Mouse (Mus musculus) olfactory bulb, adult 2 months (tissue): ENCODE measurements around the gene Cd5l. TPM values are rescaled to one million over a fixed set of nuclear protein-coding genes. Genes with fewer than 3 reads are reported as not detected.

Source experiments
- H3K27ac ChIP-seq: fragments of 200-500 bp; 2 replicates; pipeline ENCODE4 v1.5.1; 2012; ENCODE audit warnings: low read depth, low read length; ENCODE audit not compliant: insufficient read depth
- H3K4me1 ChIP-seq: fragments of 200-500 bp; 2 replicates; pipeline ENCODE4 v1.6.1; 2012; ENCODE audit warnings: low read length; ENCODE audit not compliant: control insufficient read depth, insufficient read depth
- H3K4me3 ChIP-seq: fragments of 200-500 bp; 2 replicates; pipeline ENCODE4 v1.5.1; 2012; ENCODE audit warnings: mild to moderate bottlenecking, low read depth, low read length, moderate library complexity; ENCODE audit not compliant: insufficient read depth
- CTCF ChIP-seq: fragments of 200-500 bp; IDR thresholded peaks from 2 replicates; pipeline ENCODE4 v1.5.1; 2012; ENCODE audit warnings: low read depth, mild to moderate bottlenecking, low read length, moderate library complexity; ENCODE audit not compliant: insufficient read depth
- POLR2A ChIP-seq: fragments of 200-500 bp; IDR thresholded peaks from 2 replicates; pipeline ENCODE4 v1.6.1; 2012; ENCODE audit warnings: mild to moderate bottlenecking, low read depth, low read length, moderate library complexity; ENCODE audit not compliant: insufficient read depth
- WGBS: fragments of 180-500 bp; shearing (Covaris S2); methylation state at CpG from one replicate; pipeline ENCODE4 v1.1.7; 2018; 5-methylcytosine and 5-hydroxymethylcytosine counted together
- polyA plus RNA-seq: library from polyadenylated mRNA; stranded (reverse); fragments of >200 nt; gene quantifications from 2 replicates; pipeline ENCODE4 v1.2.4, GENCODE M21; 2012; ENCODE audit warnings: low replicate concordance; ENCODE audit not compliant: missing spikeins, insufficient read depth, insufficient read length

Cd5l gene
- polyA plus RNA-seq, 1 experiment = not detected

GRCm38 (mm10) chr3:87390935-87391334 lies 33.3 kb downstream of the Cd5l start:
- H3K27ac ChIP-seq = no peak overlapping the region
- WGBS = 84% methylated on average over 1 of the region's 1 CpGs
- TF ChIP-seq POLR2A (no peak), CTCF (no peak)
- no peak overlapping the region for H3K4me3 ChIP-seq
- no peaks in the 10 kb centered on the region for H3K4me1 ChIP-seq

GRCm38 (mm10) chr3:87398809-87399208 lies 41.1 kb downstream of the Cd5l start:
- H3K4me3 ChIP-seq = no peak overlapping the region
- TF ChIP-seq POLR2A = no peak
- no peak for TF ChIP-seq CTCF
- no peak overlapping the region for H3K27ac ChIP-seq
- WGBS = 73% methylated on average over 4 of the region's 4 CpGs
- no peaks in the 10 kb centered on the region for H3K4me1 ChIP-seq

GRCm38 (mm10) chr3:87399906-87400305 lies 42.2 kb downstream of the Cd5l start:
- Histone ChIP-seq H3K4me3 (no peak overlapping the region), H3K4me1 (no peaks in the 10 kb centered on the region), H3K27ac (no peak overlapping the region)
- 90% methylated on average over 4 of the region's 4 CpGs for WGBS
- TF ChIP-seq CTCF (no peak), POLR2A (no peak)

GRCm38 (mm10) chr3:87401321-87401720 lies 43.6 kb downstream of the Cd5l start:
- Histone ChIP-seq H3K4me3 (no peak overlapping the region), H3K27ac (no peak overlapping the region), H3K4me1 (no peaks in the 10 kb centered on the region)
- 75% methylated on average over 5 of the region's 5 CpGs for WGBS
- TF ChIP-seq POLR2A (no peak), CTCF (no peak)

- TF ChIP-seq POLR2A (no peak), CTCF (no peak)
- Histone ChIP-seq H3K4me1 (no peaks in the 10 kb centered on the region), H3K27ac (no peak overlapping the region), H3K4me3 (no peak overlapping the region)
- 35% methylated on average over 4 of the region's 4 CpGs for WGBS
These were observed 50.5 kb downstream of the Cd5l start for GRCm38 (mm10) chr3:87408171-87408570.

GRCm38 (mm10) chr3:87409196-87409935 lies 51.7 kb downstream of the Cd5l start:
- no peaks in the 10 kb centered on the region for H3K4me1 ChIP-seq
- no peak for TF ChIP-seq POLR2A
- no peak for TF ChIP-seq CTCF
- no peak overlapping the region for H3K4me3 ChIP-seq
- no peak overlapping the region for H3K27ac ChIP-seq
- WGBS = 89% methylated on average over 4 of the region's 4 CpGs

GRCm38 (mm10) chr3:87410605-87411004 lies 52.9 kb downstream of the Cd5l start:
- 84% methylated on average over 6 of the region's 6 CpGs for WGBS
- H3K4me3 ChIP-seq = no peak overlapping the region
- no peak overlapping the region for H3K27ac ChIP-seq
- no peaks in the 10 kb centered on the region for H3K4me1 ChIP-seq
- no peak for TF ChIP-seq CTCF
- no peak for TF ChIP-seq POLR2A

GRCm38 (mm10) chr3:87411150-87411549 lies 53.5 kb downstream of the Cd5l start:
- peak; percentile 84 for TF ChIP-seq CTCF
- TF ChIP-seq POLR2A = no peak
- no peaks in the 10 kb centered on the region for H3K4me1 ChIP-seq
- H3K4me3 ChIP-seq = no peak overlapping the region
- no peak overlapping the region for H3K27ac ChIP-seq
- 17% methylated on average over 12 of the region's 12 CpGs for WGBS

GRCm38 (mm10) chr3:87420645-87421044 lies 63.0 kb downstream of the Cd5l start:
- H3K4me1 ChIP-seq = no peaks in the 10 kb centered on the region
- WGBS = 77% methylated on average over 1 of the region's 1 CpGs
- TF ChIP-seq POLR2A (no peak), CTCF (no peak)
- no peak overlapping the region for H3K4me3 ChIP-seq
- no peak overlapping the region for H3K27ac ChIP-seq

Other genes starting within 250 kb of the Cd5l start
- gene Kirrel, start 183.1 kb upstream of the Cd5l start, polyA plus RNA-seq = not detected in 2 replicates
- gene Fcrls, start 94.1 kb upstream of the Cd5l start, polyA plus RNA-seq = not detected in 2 replicates
- not detected in 2 replicates for gene Fcrl1, start 18.5 kb downstream of the Cd5l start, polyA plus RNA-seq
- not detected in 2 replicates for gene Fcrl5, start 77.9 kb downstream of the Cd5l start, polyA plus RNA-seq
- not detected in 2 replicates for gene Etv3, start 167.5 kb downstream of the Cd5l start, polyA plus RNA-seq